Mouse (Mus musculus) megakaryocyte, embryonic 14.5 days (primary cell): Measurements from ENCODE around the gene Gm21988.

ENCODE experiments used
- FLI1 ChIP-seq: IDR thresholded peaks from 2 replicates; pipeline ENCODE4 v1.6.1; 2012; ENCODE audit warnings: low read length, inconsistent platforms, mixed read lengths
- GATA1 ChIP-seq: IDR thresholded peaks from 3 replicates; pipeline ENCODE4 v1.6.1; 2012; ENCODE audit warnings: mixed read lengths, low read length, inconsistent platforms, borderline replicate concordance

DNA sequence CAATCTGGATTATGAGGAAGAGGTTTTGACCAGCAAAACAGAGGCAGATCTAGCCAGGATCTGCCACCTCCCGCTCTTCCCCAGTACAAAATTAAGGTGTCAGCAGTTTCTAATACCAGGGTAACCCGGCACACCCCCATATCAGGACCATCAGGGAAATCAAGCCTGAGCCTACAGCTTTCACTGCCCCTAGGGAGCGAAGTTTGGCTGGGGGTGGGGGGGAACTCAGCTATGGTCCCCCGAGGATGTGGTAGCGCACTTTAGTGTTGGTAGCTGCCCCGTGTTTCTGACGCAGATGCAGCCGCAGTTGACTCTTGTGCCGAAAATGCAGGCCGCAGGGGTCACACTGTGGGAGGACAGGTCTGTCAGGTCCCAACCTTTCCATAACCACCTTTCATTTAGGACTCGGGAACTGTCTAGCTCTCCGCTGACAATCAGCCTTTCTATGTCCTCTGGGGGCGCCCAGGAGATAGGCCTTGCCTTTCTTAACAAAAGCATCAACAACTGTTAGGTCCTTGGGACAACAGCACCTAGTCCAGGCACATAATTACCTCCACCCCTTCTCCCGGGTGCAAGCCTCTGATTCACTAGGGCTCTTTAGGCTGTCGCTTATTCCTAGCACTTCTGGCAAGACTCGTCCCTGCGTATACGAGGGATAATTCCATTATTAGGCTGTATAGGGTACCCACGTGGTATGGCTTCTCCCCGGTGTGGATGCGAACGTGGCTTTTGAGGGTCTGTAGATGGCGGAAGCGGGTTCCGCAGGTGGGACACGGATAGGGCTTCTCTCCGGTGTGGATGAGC lies 13.6 kb downstream of the Gm21988 start:
- no peak for TF ChIP-seq FLI1
- TF ChIP-seq GATA1 = no peak
